Mouse (Mus musculus) lung, adult 2 months (tissue): Measurements from ENCODE around the gene Etnppl. TPM values are rescaled to one million over a fixed set of nuclear protein-coding genes. Genes with fewer than 3 reads are reported as not detected.

Source experiments
- DNase-seq: peaks from one replicate; pipeline ENCODE4 v3.0.0; 2022
- H3K4me1 ChIP-seq: fragments of 200-500 bp; 2 replicates; pipeline ENCODE4 v1.6.1; 2011; ENCODE audit warnings: low read length; ENCODE audit not compliant: control insufficient read depth, insufficient read depth
- H3K4me3 ChIP-seq: fragments of 200-500 bp; replicated peaks from 2 replicates; pipeline ENCODE3; 2011; ENCODE audit warnings: low read depth, mild to moderate bottlenecking, control low read depth, low read length; ENCODE audit errors: extremely low read depth
- CTCF ChIP-seq: fragments of 200-500 bp; IDR thresholded peaks from 2 replicates; pipeline ENCODE4 v1.5.1; 2011; ENCODE audit warnings: mild to moderate bottlenecking, low read length, control low read depth; ENCODE audit not compliant: insufficient read depth
- POLR2A ChIP-seq: fragments of 200-500 bp; IDR thresholded peaks from 2 replicates; pipeline ENCODE4 v1.6.1; 2011; ENCODE audit warnings: low read depth, mild to moderate bottlenecking, control low read depth, low read length, borderline replicate concordance; ENCODE audit errors: extremely low read depth
- WGBS: fragments of 180-500 bp; shearing (Covaris S2); methylation state at CpG from one replicate; pipeline ENCODE4 v1.1.7; 2018; 5-methylcytosine and 5-hydroxymethylcytosine counted together
- polyA plus RNA-seq: library from polyadenylated mRNA; depleted of rRNA; stranded (reverse); fragments of >200 nt; gene quantifications from 2 replicates; pipeline ENCODE4 v1.2.3, GENCODE M21; 2012; rRNA removed

The Etnppl gene
- polyA plus RNA-seq = not detected in 2 replicates

DNA sequence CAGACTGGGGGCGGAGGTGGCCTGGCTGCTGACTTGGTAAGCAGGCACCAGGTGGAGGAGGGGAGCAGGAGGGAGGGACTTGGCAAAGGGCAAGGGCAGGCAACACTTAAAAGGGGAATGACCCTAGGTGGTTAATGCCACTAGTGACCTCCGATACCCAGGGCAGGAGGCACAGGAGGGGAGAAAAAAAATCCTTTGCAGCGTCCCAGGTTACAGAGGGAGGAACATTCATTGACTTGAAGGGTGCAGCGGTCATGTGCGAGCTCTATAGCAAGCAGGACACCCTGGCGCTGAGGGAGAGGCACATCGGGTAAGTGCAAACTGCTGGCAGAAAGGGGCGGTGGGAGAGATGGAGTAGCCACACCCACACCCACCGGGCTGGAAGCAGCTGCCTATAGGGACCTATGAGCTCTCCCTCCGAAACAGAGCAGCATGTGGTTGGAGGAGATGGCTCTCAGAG lies at the start of gene Etnppl:
Gene Etnppl, plus strand, starts transcription at position 10 of the 460 bp plus-strand sequence.
- TF ChIP-seq POLR2A (no peak), CTCF (no peak)
- Histone ChIP-seq H3K4me3 (no peak within 1 kb of the TSS), H3K4me1 (no peaks in the 10 kb centered on the region)
- WGBS = 6% methylated on average over 10 of the region's 10 CpGs
- DNase-seq = peak; percentile 11

DNA sequence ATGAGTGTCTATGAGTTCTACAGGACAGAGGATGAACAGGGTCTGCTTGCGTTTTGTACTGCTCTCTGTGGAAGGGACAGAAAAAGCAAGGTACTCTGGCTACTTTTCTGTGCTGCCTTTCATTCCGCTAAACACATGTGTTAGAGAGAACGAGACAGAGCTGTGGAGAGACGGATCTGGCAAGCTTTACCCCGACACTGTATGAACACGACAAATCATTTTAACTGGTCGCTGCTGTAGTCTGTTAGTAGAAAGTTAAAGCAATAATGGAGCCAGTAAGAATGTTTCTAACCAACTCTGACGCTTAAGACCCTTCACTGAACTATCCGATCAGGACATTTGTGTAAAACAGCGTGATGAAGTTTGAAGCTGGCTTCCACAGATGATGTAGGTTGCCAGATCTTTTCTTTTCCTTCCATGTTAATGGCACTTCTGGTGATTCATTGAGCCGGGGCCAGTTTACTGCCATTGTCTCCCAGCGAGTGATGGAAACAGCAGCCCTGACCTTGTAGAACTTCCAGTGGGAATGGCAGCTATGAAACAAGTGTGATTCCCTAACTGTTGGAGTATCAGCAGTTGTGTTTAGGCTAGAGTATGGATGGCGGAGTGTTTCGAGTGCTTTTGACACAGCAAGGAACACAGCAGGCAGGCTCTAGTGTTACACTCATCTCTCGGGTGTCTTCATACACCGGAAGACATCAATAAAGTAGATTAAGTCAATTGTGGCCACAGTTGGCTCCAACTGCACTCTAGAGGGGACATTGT lies 48.7 kb upstream of the Etnppl start:
- H3K4me3 ChIP-seq = no peak overlapping the region
- DNase-seq = no peak
- WGBS = 66% methylated on average over 16 of the region's 16 CpGs
- TF ChIP-seq POLR2A (no peak), CTCF (no peak)
- H3K4me1 ChIP-seq = no peaks in the 10 kb centered on the region

DNA sequence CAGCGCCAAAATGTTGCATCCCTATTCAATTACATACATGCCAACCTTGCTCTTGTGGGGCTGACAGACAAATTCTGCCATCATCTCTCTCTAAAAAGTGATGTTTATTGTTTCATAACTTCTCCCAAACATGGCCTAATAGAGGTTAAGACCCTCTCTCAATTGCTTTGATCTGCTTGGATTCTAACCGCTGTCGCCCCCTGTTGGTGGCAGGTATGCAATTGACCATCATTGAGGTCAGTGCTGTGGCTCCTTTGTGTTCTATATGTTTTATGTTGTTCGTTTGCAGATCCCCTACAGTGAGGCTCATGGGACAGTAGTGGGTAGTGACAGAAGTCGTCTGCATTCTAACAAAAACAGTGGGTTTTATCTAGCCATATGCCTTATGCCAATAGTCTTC lies 44.0 kb upstream of the Etnppl start:
- Histone ChIP-seq H3K4me3 (no peak overlapping the region), H3K4me1 (no peaks in the 10 kb centered on the region)
- DNase-seq = no peak
- TF ChIP-seq CTCF (no peak), POLR2A (no peak)
- 71% methylated on average over 5 of the region's 5 CpGs for WGBS

DNA sequence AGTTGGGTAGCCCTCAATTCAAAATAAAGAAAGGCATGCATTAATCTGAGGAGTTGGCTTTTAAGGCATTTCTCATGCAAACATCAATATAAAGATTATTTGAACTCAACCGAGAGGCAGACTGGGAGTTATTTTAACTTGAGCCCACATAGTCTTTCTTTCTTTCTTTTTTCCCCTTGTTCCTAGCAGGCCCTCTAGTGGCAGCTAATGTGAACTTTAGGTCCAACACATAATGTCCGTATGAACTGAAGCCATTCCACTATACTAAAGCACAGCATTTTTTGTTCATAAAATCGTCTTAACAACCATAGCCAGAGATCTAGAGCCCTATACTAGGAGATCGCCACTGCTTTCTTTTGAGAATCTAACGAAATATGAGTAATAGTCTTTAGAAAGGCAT lies 42.6 kb upstream of the Etnppl start:
- Histone ChIP-seq H3K4me1 (no peaks in the 10 kb centered on the region), H3K4me3 (no peak overlapping the region)
- no peak for DNase-seq
- 21% methylated on average over 5 of the region's 5 CpGs for WGBS
- no peak for TF ChIP-seq POLR2A
- TF ChIP-seq CTCF = no peak

DNA sequence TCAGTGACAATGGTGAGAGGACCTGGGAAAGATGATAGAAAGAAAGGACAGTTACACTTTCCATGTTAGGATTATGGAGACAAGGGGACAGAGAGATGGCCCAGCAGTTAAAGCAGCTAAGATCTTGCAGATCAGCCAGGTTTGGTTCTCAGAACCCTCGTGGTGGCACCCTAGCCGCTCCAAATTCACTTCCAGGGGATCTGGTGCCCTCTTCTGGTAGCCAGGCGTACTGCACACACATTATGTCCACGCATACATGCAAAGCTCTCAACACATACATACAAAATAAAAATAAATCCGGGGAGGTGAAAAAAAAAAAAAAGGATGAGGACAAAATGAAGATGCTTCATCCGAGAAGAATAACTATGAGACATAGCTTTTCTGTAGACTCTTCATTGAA lies 40.6 kb upstream of the Etnppl start:
- no peak overlapping the region for H3K4me3 ChIP-seq
- 64% methylated on average over 6 of the region's 6 CpGs for WGBS
- no peak for DNase-seq
- TF ChIP-seq POLR2A (no peak), CTCF (peak; percentile 40)
- H3K4me1 ChIP-seq = no peaks in the 10 kb centered on the region

DNA sequence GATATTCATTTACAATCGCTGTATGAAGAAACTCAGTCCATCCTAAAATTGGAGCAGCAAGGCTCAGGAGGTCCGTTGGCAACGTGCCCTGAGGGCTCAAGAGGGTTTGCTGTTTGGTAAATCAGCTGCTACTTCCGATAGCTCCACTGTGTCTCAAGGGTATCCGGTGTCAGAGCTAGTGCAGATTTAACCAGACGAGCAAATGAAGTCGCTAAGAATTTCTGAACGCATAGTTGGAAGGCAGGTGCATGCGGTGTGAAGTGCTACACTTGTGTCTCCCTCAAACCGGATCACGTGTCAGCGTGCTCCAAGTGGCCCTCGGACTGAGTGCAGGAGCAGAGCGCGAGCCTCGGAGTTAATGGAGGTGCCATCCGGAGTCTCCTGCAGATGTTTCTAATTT lies 37.7 kb upstream of the Etnppl start:
- TF ChIP-seq CTCF = no peak
- WGBS = 63% methylated on average over 17 of the region's 17 CpGs
- no peaks in the 10 kb centered on the region for H3K4me1 ChIP-seq
- no peak overlapping the region for H3K4me3 ChIP-seq
- peak; percentile 4 for DNase-seq

DNA sequence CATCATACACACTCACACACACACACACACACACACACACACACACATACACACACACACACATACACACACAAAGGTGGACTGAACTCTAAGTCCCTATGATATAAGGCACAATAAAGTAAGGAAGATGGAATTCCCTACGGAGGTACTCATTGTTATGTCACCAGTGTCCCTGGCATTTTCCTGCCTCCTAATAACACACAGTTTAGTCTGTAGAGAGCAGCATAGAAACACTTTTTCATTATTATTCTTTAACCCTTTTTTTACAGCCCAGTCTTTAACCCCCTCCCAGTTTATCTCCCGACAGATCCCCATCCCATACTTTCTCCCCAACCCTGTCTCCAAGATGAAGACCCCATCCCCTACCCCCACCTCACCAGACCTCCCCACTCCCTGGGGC lies 35.7 kb upstream of the Etnppl start:
- Histone ChIP-seq H3K4me1 (no peaks in the 10 kb centered on the region), H3K4me3 (no peak overlapping the region)
- DNase-seq = no peak
- no peak for TF ChIP-seq CTCF
- TF ChIP-seq POLR2A = no peak
- 80% methylated on average over 2 of the region's 2 CpGs for WGBS

DNA sequence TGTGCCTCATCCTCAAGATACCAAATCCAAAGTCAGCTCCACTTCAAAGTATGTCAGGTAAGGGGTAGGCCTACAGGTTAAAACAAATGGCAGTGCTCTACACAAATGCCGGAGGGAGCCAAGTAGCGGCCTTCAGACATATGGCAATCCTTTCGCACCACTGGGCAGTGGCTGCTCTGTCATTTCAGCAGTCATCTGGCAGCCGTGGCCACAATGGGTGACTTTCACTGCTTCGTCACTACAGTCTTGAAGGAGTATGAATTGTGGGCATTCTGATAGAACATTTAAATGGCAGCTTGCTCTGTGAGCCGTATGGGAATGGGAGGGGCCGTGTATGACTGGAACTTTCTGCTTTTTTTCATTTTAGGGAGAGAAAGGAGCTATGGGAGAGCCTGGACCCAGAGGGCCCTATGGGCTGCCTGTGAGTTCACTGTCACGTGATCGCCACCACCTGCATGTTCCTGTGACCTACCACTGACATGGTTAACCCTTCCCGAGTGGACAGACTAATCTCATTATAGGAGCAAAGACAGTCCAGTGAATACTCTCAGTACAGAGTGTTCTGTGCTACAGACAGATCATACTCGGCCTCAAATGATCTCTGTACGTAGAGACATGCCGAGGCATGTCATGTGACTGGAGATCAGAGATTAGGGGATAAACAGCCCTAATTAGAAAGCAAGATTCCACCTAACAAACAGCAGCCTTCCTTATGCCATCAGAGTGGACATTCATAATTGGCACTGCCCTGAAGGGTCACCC lies 34.2 kb upstream of the Etnppl start:
- Histone ChIP-seq H3K4me1 (no peaks in the 10 kb centered on the region), H3K4me3 (no peak overlapping the region)
- TF ChIP-seq CTCF = no peak
- TF ChIP-seq POLR2A = no peak
- DNase-seq = no peak
- WGBS = 88% methylated on average over 13 of the region's 13 CpGs

DNA sequence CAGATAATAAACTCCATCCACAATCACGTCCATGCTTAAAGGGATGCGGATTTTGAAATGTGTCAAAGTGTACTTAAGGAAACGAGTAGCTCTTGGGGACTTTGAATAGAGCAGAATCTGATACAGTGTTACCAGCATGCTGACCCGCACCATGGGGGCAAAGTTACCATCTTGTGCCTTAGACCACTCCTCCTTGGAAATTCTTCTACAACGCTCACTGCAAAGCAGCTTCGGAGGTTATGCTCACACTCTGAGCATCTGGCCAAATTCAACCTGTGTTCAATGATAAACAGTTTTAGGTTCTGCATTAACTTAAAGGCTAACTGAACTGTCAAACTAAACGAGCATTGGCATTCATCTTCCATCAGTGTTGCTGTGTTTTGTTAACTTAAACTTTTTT lies 33.2 kb upstream of the Etnppl start:
- H3K4me3 ChIP-seq = no peak overlapping the region
- DNase-seq = no peak
- no peaks in the 10 kb centered on the region for H3K4me1 ChIP-seq
- WGBS = 75% methylated on average over 7 of the region's 7 CpGs
- no peak for TF ChIP-seq POLR2A
- TF ChIP-seq CTCF = no peak

DNA sequence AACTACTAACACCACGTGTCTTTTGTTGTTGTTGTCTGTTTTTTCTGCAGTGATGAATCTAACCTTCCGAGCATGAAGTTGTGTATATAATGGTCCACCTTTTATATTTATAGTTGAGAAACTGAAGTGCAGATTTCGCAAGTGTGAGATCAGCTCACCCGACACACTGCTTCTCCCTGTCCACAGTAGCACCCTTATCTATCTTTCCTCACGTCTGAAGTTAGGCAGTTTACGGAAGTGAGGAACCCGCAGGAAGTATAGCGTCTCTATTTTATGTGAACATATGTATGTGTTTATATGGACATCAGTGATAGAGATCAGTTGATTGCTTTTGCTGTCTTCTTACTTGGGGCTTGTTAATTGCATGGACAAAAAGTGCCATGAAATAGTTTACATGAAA lies 22.2 kb upstream of the Etnppl start:
- WGBS = 43% methylated on average over 8 of the region's 8 CpGs
- H3K4me3 ChIP-seq = no peak overlapping the region
- no peaks in the 10 kb centered on the region for H3K4me1 ChIP-seq
- no peak for TF ChIP-seq CTCF
- no peak for TF ChIP-seq POLR2A
- DNase-seq = no peak
